Mouse (Mus musculus): ENCODE measurements around the gene Dab1. TPM values are rescaled to one million over a fixed set of nuclear protein-coding genes. Genes with fewer than 3 reads are reported as not detected.

Dab1 gene
- polyA plus RNA-seq, 1 experiment from 2014 or later: 36.4 TPM

DNA sequence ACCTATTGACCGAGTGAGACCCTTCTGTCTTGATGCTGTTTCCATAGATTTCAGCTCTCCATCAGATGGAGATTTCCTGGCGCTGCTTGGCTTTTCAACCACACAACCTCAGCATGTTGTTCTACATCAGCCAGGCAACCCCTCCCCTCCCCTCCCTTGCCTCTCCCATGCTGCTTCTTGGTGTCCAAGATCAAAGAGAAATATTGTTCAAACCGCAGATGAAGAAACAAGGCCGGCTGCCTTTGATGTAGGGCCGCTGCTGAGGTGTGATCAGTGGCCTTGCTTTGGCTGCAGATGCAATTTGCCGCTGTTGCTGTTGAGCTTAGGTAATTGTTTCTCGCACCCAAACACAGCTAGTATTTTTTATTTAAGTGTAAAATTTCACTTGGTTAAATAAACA is 135.4 kb downstream of the Dab1 start:
- no peak overlapping the region for H3K9ac ChIP-seq (ENCODE audit: low read length)

GRCm38 (mm10) chr4:103757241-103757640 is 138.1 kb downstream of the Dab1 start:
- H3K9me3 ChIP-seq (ENCODE audit: control insufficient read depth, low read length): no peaks in the 10 kb centered on the region
- no peaks in the 10 kb centered on the region for H3K4me1 ChIP-seq (ENCODE audit: control insufficient read depth, insufficient read depth, low read length)
- H3K4me3 ChIP-seq (ENCODE audit: low read depth, low read length): no peak overlapping the region
- no peak for DNase-seq (ENCODE audit: low spot score)
- WGBS: 72% methylated on average over 3 of the region's 3 CpGs
- no peak overlapping the region for H3K4me2 ChIP-seq (ENCODE audit: low read depth)
- no peak overlapping the region for H3K9ac ChIP-seq (ENCODE audit: low read length)
- no peaks in the 10 kb centered on the region for H3K36me3 ChIP-seq (ENCODE audit: control insufficient read depth, insufficient read depth, low read length)
- ATAC-seq (ENCODE audit: insufficient read depth, low FRiP score, low TSS enrichment): no peak
- H3K27me3 ChIP-seq (ENCODE audit: control insufficient read depth, insufficient read depth, low read length): no peaks in the 10 kb centered on the region
- H3K27ac ChIP-seq (ENCODE audit: low read depth, low read length): no peak overlapping the region

More for the DNA sequence above, 135.4 kb downstream of the Dab1 start:
- DNase-seq (ENCODE audit: low spot score): no peak
- Histone ChIP-seq H3K9me3 (ENCODE audit: control insufficient read depth, low read length) (no peaks in the 10 kb centered on the region), H3K27me3 (ENCODE audit: control insufficient read depth, insufficient read depth, low read length) (no peaks in the 10 kb centered on the region), H3K4me2 (ENCODE audit: low read depth) (no peak overlapping the region), H3K4me1 (ENCODE audit: control insufficient read depth, insufficient read depth, low read length) (no peaks in the 10 kb centered on the region), H3K36me3 (ENCODE audit: control insufficient read depth, insufficient read depth, low read length) (no peaks in the 10 kb centered on the region), H3K27ac (ENCODE audit: low read depth, low read length) (no peak overlapping the region), H3K4me3 (ENCODE audit: low read depth, low read length) (no peak overlapping the region)
- 62% methylated on average over 7 of the region's 7 CpGs for WGBS
- no peak for ATAC-seq (ENCODE audit: insufficient read depth, low FRiP score, low TSS enrichment)

DNA sequence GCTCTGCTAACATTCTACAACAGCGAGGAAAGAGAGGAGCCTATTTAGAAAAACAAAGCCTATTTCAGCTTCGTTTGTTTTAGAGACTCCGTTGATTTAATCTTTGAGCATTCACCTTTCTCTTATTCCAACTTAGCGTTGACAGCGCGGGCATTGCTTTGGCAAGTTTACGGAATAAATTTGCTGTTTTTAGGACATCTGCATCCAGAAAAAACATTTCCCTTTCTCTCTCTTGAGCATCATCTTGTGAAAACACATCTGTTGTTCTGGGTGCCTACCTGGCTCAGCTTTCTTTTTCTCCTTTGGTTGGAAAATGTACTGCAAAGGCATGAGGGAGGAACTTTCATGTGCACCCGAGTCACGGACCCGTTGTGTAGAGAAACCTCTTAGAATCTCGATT is 143.3 kb downstream of the Dab1 start:
- no peaks in the 10 kb centered on the region for H3K9me3 ChIP-seq (ENCODE audit: control insufficient read depth, low read length)
- H3K36me3 ChIP-seq (ENCODE audit: control insufficient read depth, insufficient read depth, low read length): no peaks in the 10 kb centered on the region
- no peak overlapping the region for H3K4me2 ChIP-seq (ENCODE audit: low read depth)
- DNase-seq (ENCODE audit: low spot score): no peak
- H3K27ac ChIP-seq (ENCODE audit: low read depth, low read length): no peak overlapping the region
- no peak for ATAC-seq (ENCODE audit: insufficient read depth, low FRiP score, low TSS enrichment)
- H3K4me3 ChIP-seq (ENCODE audit: low read depth, low read length): no peak overlapping the region
- no peak overlapping the region for H3K9ac ChIP-seq (ENCODE audit: low read length)
- H3K27me3 ChIP-seq (ENCODE audit: control insufficient read depth, insufficient read depth, low read length): no peaks in the 10 kb centered on the region
- WGBS: 88% methylated on average over 11 of the region's 11 CpGs
- H3K4me1 ChIP-seq (ENCODE audit: control insufficient read depth, insufficient read depth, low read length): no peaks in the 10 kb centered on the region

GRCm38 (mm10) chr4:103775712-103776111 is 156.6 kb downstream of the Dab1 start:
- DNase-seq (ENCODE audit: low spot score): no peak
- H3K4me2 ChIP-seq (ENCODE audit: low read depth): no peak overlapping the region
- H3K4me3 ChIP-seq (ENCODE audit: low read depth, low read length): no peak overlapping the region
- no peak for ATAC-seq (ENCODE audit: insufficient read depth, low FRiP score, low TSS enrichment)
- no peaks in the 10 kb centered on the region for H3K4me1 ChIP-seq (ENCODE audit: control insufficient read depth, insufficient read depth, low read length)
- no peaks in the 10 kb centered on the region for H3K9me3 ChIP-seq (ENCODE audit: control insufficient read depth, low read length)
- no peak overlapping the region for H3K27ac ChIP-seq (ENCODE audit: low read depth, low read length)
- WGBS: 81% methylated on average over 4 of the region's 4 CpGs
- H3K27me3 ChIP-seq (ENCODE audit: control insufficient read depth, insufficient read depth, low read length): no peaks in the 10 kb centered on the region
- H3K36me3 ChIP-seq (ENCODE audit: control insufficient read depth, insufficient read depth, low read length): no peaks in the 10 kb centered on the region
- H3K9ac ChIP-seq (ENCODE audit: low read length): no peak overlapping the region

GRCm38 (mm10) chr4:103781398-103781797 is 162.2 kb downstream of the Dab1 start:
- no peak overlapping the region for H3K9ac ChIP-seq (ENCODE audit: low read length)
- no peak overlapping the region for H3K4me2 ChIP-seq (ENCODE audit: low read depth)
- H3K27ac ChIP-seq (ENCODE audit: low read depth, low read length): no peak overlapping the region
- no peaks in the 10 kb centered on the region for H3K27me3 ChIP-seq (ENCODE audit: control insufficient read depth, insufficient read depth, low read length)
- H3K36me3 ChIP-seq (ENCODE audit: control insufficient read depth, insufficient read depth, low read length): no peaks in the 10 kb centered on the region
- no peaks in the 10 kb centered on the region for H3K9me3 ChIP-seq (ENCODE audit: control insufficient read depth, low read length)
- H3K4me3 ChIP-seq (ENCODE audit: low read depth, low read length): no peak overlapping the region
- ATAC-seq (ENCODE audit: insufficient read depth, low FRiP score, low TSS enrichment) (no peak), DNase-seq (ENCODE audit: low spot score) (no peak)
- 78% methylated on average over 4 of the region's 4 CpGs for WGBS
- no peaks in the 10 kb centered on the region for H3K4me1 ChIP-seq (ENCODE audit: control insufficient read depth, insufficient read depth, low read length)

- Histone ChIP-seq H3K27me3 (ENCODE audit: control insufficient read depth, insufficient read depth, low read length) (no peaks in the 10 kb centered on the region), H3K4me1 (ENCODE audit: control insufficient read depth, insufficient read depth, low read length) (no peaks in the 10 kb centered on the region), H3K4me2 (ENCODE audit: low read depth) (no peak overlapping the region), H3K4me3 (ENCODE audit: low read depth, low read length) (no peak overlapping the region), H3K9ac (ENCODE audit: low read length) (no peak overlapping the region), H3K27ac (ENCODE audit: low read depth, low read length) (no peak overlapping the region), H3K9me3 (ENCODE audit: control insufficient read depth, low read length) (no peaks in the 10 kb centered on the region), H3K36me3 (ENCODE audit: control insufficient read depth, insufficient read depth, low read length) (no peaks in the 10 kb centered on the region)
- 94% methylated on average over 7 of the region's 7 CpGs for WGBS
- no peak for ATAC-seq (ENCODE audit: insufficient read depth, low FRiP score, low TSS enrichment)
- DNase-seq (ENCODE audit: low spot score): no peak
Observed at GRCm38 (mm10) chr4:103783561-103784247, 164.5 kb downstream of the Dab1 start.

- Histone ChIP-seq H3K4me3 (ENCODE audit: low read depth, low read length) (no peak overlapping the region), H3K9me3 (ENCODE audit: control insufficient read depth, low read length) (no peaks in the 10 kb centered on the region), H3K4me2 (ENCODE audit: low read depth) (no peak overlapping the region), H3K36me3 (ENCODE audit: control insufficient read depth, insufficient read depth, low read length) (no peaks in the 10 kb centered on the region), H3K27ac (ENCODE audit: low read depth, low read length) (no peak overlapping the region), H3K4me1 (ENCODE audit: control insufficient read depth, insufficient read depth, low read length) (no peaks in the 10 kb centered on the region), H3K9ac (ENCODE audit: low read length) (no peak overlapping the region), H3K27me3 (ENCODE audit: control insufficient read depth, insufficient read depth, low read length) (no peaks in the 10 kb centered on the region)
- DNase-seq (ENCODE audit: low spot score) (no peak), ATAC-seq (ENCODE audit: insufficient read depth, low FRiP score, low TSS enrichment) (no peak)
- 80% methylated on average over 8 of the region's 8 CpGs for WGBS
Observed at GRCm38 (mm10) chr4:103793589-103794312, 174.6 kb downstream of the Dab1 start.

DNA sequence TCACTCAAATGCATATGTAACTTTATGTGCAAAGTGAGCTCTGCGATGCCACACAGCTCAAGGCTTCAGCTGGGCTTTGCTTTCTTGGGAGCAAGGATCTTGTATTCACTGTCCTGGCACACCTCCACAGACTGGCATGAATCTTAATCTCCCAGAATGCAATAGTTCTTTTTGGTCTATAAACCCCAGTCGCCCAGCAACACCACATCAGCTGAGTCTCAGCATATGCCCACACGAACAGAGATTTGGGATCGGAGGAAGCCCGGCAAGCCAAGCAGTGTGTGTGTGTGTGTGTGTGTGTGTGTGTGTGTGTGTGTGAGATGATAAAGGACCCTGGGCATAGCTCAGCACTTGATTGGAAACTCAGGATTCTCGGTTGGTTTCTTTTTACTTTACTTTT is 177.3 kb downstream of the Dab1 start:
- no peak overlapping the region for H3K9ac ChIP-seq (ENCODE audit: low read length)
- no peaks in the 10 kb centered on the region for H3K4me1 ChIP-seq (ENCODE audit: control insufficient read depth, insufficient read depth, low read length)
- H3K4me2 ChIP-seq (ENCODE audit: low read depth): no peak overlapping the region
- H3K36me3 ChIP-seq (ENCODE audit: control insufficient read depth, insufficient read depth, low read length): no peaks in the 10 kb centered on the region
- DNase-seq (ENCODE audit: low spot score): no peak
- H3K4me3 ChIP-seq (ENCODE audit: low read depth, low read length): no peak overlapping the region
- H3K27me3 ChIP-seq (ENCODE audit: control insufficient read depth, insufficient read depth, low read length): no peaks in the 10 kb centered on the region
- 81% methylated on average over 6 of the region's 6 CpGs for WGBS
- ATAC-seq (ENCODE audit: insufficient read depth, low FRiP score, low TSS enrichment): no peak
- H3K9me3 ChIP-seq (ENCODE audit: control insufficient read depth, low read length): no peaks in the 10 kb centered on the region
- H3K27ac ChIP-seq (ENCODE audit: low read depth, low read length): no peak overlapping the region

GRCm38 (mm10) chr4:103802439-103802838 is 183.3 kb downstream of the Dab1 start:
- DNase-seq (ENCODE audit: low spot score): no peak
- Histone ChIP-seq H3K9me3 (ENCODE audit: control insufficient read depth, low read length) (no peaks in the 10 kb centered on the region), H3K9ac (ENCODE audit: low read length) (no peak overlapping the region), H3K27ac (ENCODE audit: low read depth, low read length) (no peak overlapping the region), H3K36me3 (ENCODE audit: control insufficient read depth, insufficient read depth, low read length) (no peaks in the 10 kb centered on the region), H3K27me3 (ENCODE audit: control insufficient read depth, insufficient read depth, low read length) (no peaks in the 10 kb centered on the region), H3K4me2 (ENCODE audit: low read depth) (no peak overlapping the region), H3K4me1 (ENCODE audit: control insufficient read depth, insufficient read depth, low read length) (no peaks in the 10 kb centered on the region), H3K4me3 (ENCODE audit: low read depth, low read length) (no peak overlapping the region)
- no peak for ATAC-seq (ENCODE audit: insufficient read depth, low FRiP score, low TSS enrichment)
- 87% methylated on average over 4 of the region's 4 CpGs for WGBS
